ENCODE assay signal across 18 mouse cellular contexts in genomic region chr4:46856145-46856544, GRCm38 (mm10).
DNase-seq lines count a peak whose midpoint lies in the region; ATAC-seq and TF ChIP-seq lines count a peak whose summit lies in the region.
"Had no signal": no experiment of that assay in that cellular context is flagged by ENCODE, and none has a peak within 500 bp of the region (broad histone marks: within the 10 kb centered on the region; RNA-seq: fewer than 3 reads in every experiment).

No protein-coding gene starts in this region.

- H3K36me3 ChIP-seq in erythroblast, embryonic 14.5 days (ENCODE audit: control insufficient read depth), result peaks cover 66% of the 10 kb centered on the region
- H3K36me3 ChIP-seq in lung, embryonic 14.5 days (ENCODE audit: insufficient read depth), result no peaks in the 10 kb centered on the region
- H3K36me3 ChIP-seq in liver, embryonic 12.5 days, result peaks cover 36% of the 10 kb centered on the region
- no peaks in the 10 kb centered on the region for H3K36me3 ChIP-seq in neural tube, embryonic 15.5 days
- H3K36me3 ChIP-seq: embryonic facial prominence, embryonic 10.5 days; limb, embryonic 15.5 days; stomach, embryonic 15.5 days had no signal

- no peak overlapping the region for H3K9ac ChIP-seq in lung, embryonic 14.5 days
- peak overlapping the region; percentile 91 for H3K9ac ChIP-seq in liver, embryonic 12.5 days
- no peak overlapping the region for H3K9ac ChIP-seq in neural tube, embryonic 15.5 days (replicated peaks)
- H3K9ac ChIP-seq: limb, embryonic 15.5 days; stomach, embryonic 15.5 days had no signal

- no peak for ATAC-seq in erythroblast, adult 5-6 weeks (replicated peaks; ENCODE audit: low FRiP score, poor library complexity, severe bottlenecking)
- no peak for ATAC-seq in lung, embryonic 14.5 days (ENCODE audit: insufficient read depth)
- ATAC-seq in liver, embryonic 12.5 days, result no peak
- ATAC-seq in neural tube, embryonic 15.5 days (ENCODE audit: low FRiP score), result no peak
- ATAC-seq: activated CD4-positive, CD25-positive, alpha-beta regulatory T cell, adult 4 months; intestine, embryonic 16.5 days had no signal

- no peaks in the 10 kb centered on the region for H3K27me3 ChIP-seq in erythroblast, embryonic 14.5 days (ENCODE audit: control insufficient read depth)
- no peaks in the 10 kb centered on the region for H3K27me3 ChIP-seq in lung, embryonic 14.5 days (ENCODE audit: insufficient read depth, low read length)
- no peaks in the 10 kb centered on the region for H3K27me3 ChIP-seq in liver, embryonic 12.5 days (replicated peaks)
- H3K27me3 ChIP-seq in neural tube, embryonic 15.5 days (replicated peaks), result no peaks in the 10 kb centered on the region
- H3K27me3 ChIP-seq: limb, embryonic 15.5 days; stomach, embryonic 15.5 days had no signal

- H3K9me3 ChIP-seq in erythroblast, embryonic 14.5 days (ENCODE audit: control insufficient read depth, low read length), result peaks cover 5% of the 10 kb centered on the region
- H3K9me3 ChIP-seq in lung, embryonic 14.5 days (ENCODE audit: low read depth, low read length), result no peaks in the 10 kb centered on the region
- no peaks in the 10 kb centered on the region for H3K9me3 ChIP-seq in liver, embryonic 12.5 days (replicated peaks)
- H3K9me3 ChIP-seq in neural tube, embryonic 15.5 days (replicated peaks), result no peaks in the 10 kb centered on the region
- H3K9me3 ChIP-seq: embryonic facial prominence, embryonic 10.5 days; limb, embryonic 15.5 days; stomach, embryonic 15.5 days had no signal

- peak overlapping the region; percentile 77 for H3K4me3 ChIP-seq in erythroblast, embryonic 14.5 days (replicated peaks)
- H3K4me3 ChIP-seq in lung, embryonic 14.5 days (ENCODE audit: low read depth, low read length), result peak overlapping the region; percentile 15; the same call in 1 of the 2 replicates
- H3K4me3 ChIP-seq in liver, embryonic 12.5 days, result peak overlapping the region; percentile 68
- H3K4me3 ChIP-seq in neural tube, embryonic 15.5 days (replicated peaks), result no peak overlapping the region
- H3K4me3 ChIP-seq: embryonic facial prominence, embryonic 10.5 days; limb, embryonic 15.5 days; stomach, embryonic 15.5 days had no signal

- DNase-seq in lung, embryonic 14.5 days, result no peak
- no peak for DNase-seq in lung, adult 18-20 months
- DNase-seq in gastrocnemius, postnatal 25 days, result no peak
- no peak for DNase-seq in cerebellum, adult 8-10 months
- DNase-seq: adrenal gland, postnatal 36 days; cerebellum, postnatal 36 days; kidney, postnatal 36 days; lung, postnatal 36 days; thymus, postnatal 14 days had no signal

- peaks cover 84% of the 10 kb centered on the region for H3K4me1 ChIP-seq in erythroblast, embryonic 14.5 days (ENCODE audit: control insufficient read depth)
- 0 out of 2 replicates have a peak, but pooled peaks cover 3% of the 10 kb centered on the region for H3K4me1 ChIP-seq in lung, embryonic 14.5 days (ENCODE audit: insufficient read depth)
- peaks cover 61% of the 10 kb centered on the region for H3K4me1 ChIP-seq in liver, embryonic 12.5 days
- H3K4me1 ChIP-seq in neural tube, embryonic 15.5 days, result peaks cover 45% of the 10 kb centered on the region

- no peak overlapping the region for H3K27ac ChIP-seq in lung, embryonic 14.5 days (ENCODE audit: low read depth)
- peak overlapping the region; percentile 97 for H3K27ac ChIP-seq in liver, embryonic 12.5 days
- H3K27ac ChIP-seq in neural tube, embryonic 15.5 days (replicated peaks), result peak overlapping the region; percentile 77
- H3K27ac ChIP-seq: limb, embryonic 15.5 days; stomach, embryonic 15.5 days had no signal

- peak overlapping the region; percentile 4; the same call in 1 of the 2 replicates for H3K4me2 ChIP-seq in lung, embryonic 14.5 days
- H3K4me2 ChIP-seq in liver, embryonic 12.5 days, result peak overlapping the region; percentile 74
- no peak overlapping the region for H3K4me2 ChIP-seq in neural tube, embryonic 15.5 days
- H3K4me2 ChIP-seq: limb, embryonic 15.5 days; stomach, embryonic 15.5 days had no signal

- WGBS in lung, embryonic 14.5 days, result 88% methylated on average over 8 of the region's 8 CpGs
- 78% methylated on average over 8 of the region's 8 CpGs for WGBS in liver, embryonic 12.5 days (ENCODE audit: insufficient replicate concordance)
- WGBS in neural tube, embryonic 15.5 days, result 91% methylated on average over 8 of the region's 8 CpGs

- TF ChIP-seq CTCF in lung, embryonic 14.5 days (IDR thresholded peaks at IDR 0.05; ENCODE audit: low read depth), result no peak
